34 mouse cellular contexts compared by ENCODE assay signal in genomic region chr4:88912187-88912586, GRCm38 (mm10). TPM values are rescaled to one million over a fixed set of nuclear protein-coding genes. Genes with fewer than 3 reads are reported as not detected.
A peak's percentile ranks its signal among the peaks of the same experiment; 100 is the strongest.
DNase-seq lines count a peak whose midpoint lies in the region; ATAC-seq and TF ChIP-seq lines count a peak whose summit lies in the region.
"Had no signal": no experiment of that assay in that cellular context is flagged by ENCODE, and none has a peak within 500 bp of the region (broad histone marks: within the 10 kb centered on the region; RNA-seq: fewer than 3 reads in every experiment).

No protein-coding gene starts in this region.

- H3K4me2 ChIP-seq in liver, embryonic 12.5 days: no peak overlapping the region
- peak overlapping the region; percentile 37 for H3K4me2 ChIP-seq in intestine, postnatal 0 days (replicated peaks; ENCODE audit: low read depth)
- H3K4me2 ChIP-seq in liver, embryonic 15.5 days: peak overlapping the region; percentile 13; the same call in 1 of the 2 replicates
- H3K4me2 ChIP-seq: heart, embryonic 12.5 days; heart, embryonic 15.5 days; hindbrain, embryonic 14.5 days had no signal

- no peak for TF ChIP-seq CTCF in liver, adult 2 months (IDR thresholded peaks at IDR 0.05; ENCODE audit: low read depth, low read length)
- no peak for TF ChIP-seq CTCF in intestine, postnatal 0 days (IDR thresholded peaks at IDR 0.05; ENCODE audit: low read depth)

- intact Hi-C loops in heart, postnatal 14 days (cut with DNase I): no loop called here

- H3K36me3 ChIP-seq in liver, adult 2 months (ENCODE audit: control insufficient read depth, insufficient read depth, low read length): no peaks in the 10 kb centered on the region
- no peaks in the 10 kb centered on the region for H3K36me3 ChIP-seq in liver, embryonic 12.5 days
- H3K36me3 ChIP-seq in intestine, postnatal 0 days (ENCODE audit: control insufficient read depth, insufficient read depth): no peaks in the 10 kb centered on the region
- H3K36me3 ChIP-seq in liver, embryonic 15.5 days (replicated peaks): no peaks in the 10 kb centered on the region
- H3K36me3 ChIP-seq: heart, embryonic 12.5 days; heart, embryonic 15.5 days had no signal

- peaks cover 9% of the 10 kb centered on the region for H3K4me1 ChIP-seq in liver, adult 2 months (ENCODE audit: control insufficient read depth, insufficient read depth, low read length)
- peaks cover 27% of the 10 kb centered on the region for H3K4me1 ChIP-seq in liver, embryonic 12.5 days
- H3K4me1 ChIP-seq in intestine, postnatal 0 days (replicated peaks; ENCODE audit: control insufficient read depth, insufficient read depth, low read length): peaks cover 7% of the 10 kb centered on the region; the same call in 1 of the 2 replicates
- H3K4me1 ChIP-seq in liver, embryonic 15.5 days (replicated peaks): peaks cover 28% of the 10 kb centered on the region
- H3K4me1 ChIP-seq: heart, embryonic 12.5 days; heart, embryonic 15.5 days had no signal

- H3K79me2 ChIP-seq in liver, adult 2 months (ENCODE audit: control insufficient read depth, insufficient read depth, low read length): no peaks in the 10 kb centered on the region; the same call in 1 of the 2 replicates

- H3K27ac ChIP-seq in liver, adult 2 months (replicated peaks; ENCODE audit: insufficient read depth, low read depth, low read length): no peak overlapping the region
- no peak overlapping the region for H3K27ac ChIP-seq in liver, embryonic 12.5 days
- peak overlapping the region; percentile 11; the same call in 1 of the 2 replicates for H3K27ac ChIP-seq in intestine, postnatal 0 days (ENCODE audit: low read depth, low read length)
- H3K27ac ChIP-seq in liver, embryonic 15.5 days (replicated peaks): no peak overlapping the region
- H3K27ac ChIP-seq: gastrocnemius, adult 2 months; heart, embryonic 15.5 days; hindbrain, embryonic 14.5 days; hindbrain, postnatal 0 days had no signal

- DNase-seq in liver, adult 2 months (ENCODE audit: extremely low read depth, low read depth, low spot score): peak; percentile 51
- DNase-seq in yolk sac, embryonic 10.5 days (ENCODE audit: low spot score): peak; percentile 36
- DNase-seq in heart, postnatal 14 days: no peak
- DNase-seq in layer of hippocampus, adult 9-10 months (ENCODE audit: low spot score): no peak
- DNase-seq: adrenal gland, adult 2 months; adrenal gland, postnatal 14 days; B cell, adult 2 months; cerebellum, adult 11-12 months; cerebellum, adult 9-10 months; cerebellum, postnatal 14 days; forebrain, postnatal 0 days; gastrocnemius, adult 2 months; gastrocnemius, postnatal 14 days; heart, adult 11 months; heart, postnatal 10 days; heart, postnatal 4 days had no signal

- 51% methylated on average over 9 of the region's 9 CpGs for WGBS in liver, adult 2 months
- WGBS in liver, embryonic 12.5 days (ENCODE audit: insufficient replicate concordance): 55% methylated on average over 9 of the region's 9 CpGs
- 25% methylated on average over 9 of the region's 9 CpGs for WGBS in intestine, postnatal 0 days
- 49% methylated on average over 9 of the region's 9 CpGs for whole genome bisulfite sequencing in liver, embryonic 15.5 days (ENCODE audit: insufficient replicate concordance)

- H3K9ac ChIP-seq in liver, adult 2 months (ENCODE audit: low read depth, low read length): no peak overlapping the region
- no peak overlapping the region for H3K9ac ChIP-seq in liver, embryonic 12.5 days
- no peak overlapping the region for H3K9ac ChIP-seq in intestine, postnatal 0 days (ENCODE audit: low read depth, low read length)
- H3K9ac ChIP-seq in liver, embryonic 15.5 days: no peak overlapping the region
- H3K9ac ChIP-seq: forebrain, postnatal 0 days; heart, embryonic 12.5 days; heart, embryonic 15.5 days; hindbrain, embryonic 14.5 days had no signal

- no peaks in the 10 kb centered on the region for H3K27me3 ChIP-seq in liver, adult 2 months (ENCODE audit: control insufficient read depth, insufficient read depth, low read length)
- H3K27me3 ChIP-seq in liver, embryonic 12.5 days (replicated peaks): no peaks in the 10 kb centered on the region
- no peaks in the 10 kb centered on the region for H3K27me3 ChIP-seq in intestine, postnatal 0 days (replicated peaks; ENCODE audit: control insufficient read depth, insufficient read depth, low read length)
- H3K27me3 ChIP-seq in liver, embryonic 15.5 days: no peaks in the 10 kb centered on the region
- H3K27me3 ChIP-seq: heart, embryonic 12.5 days; heart, embryonic 15.5 days had no signal

- no peak for TF ChIP-seq POLR2A in liver, adult 2 months (IDR thresholded peaks at IDR 0.05; ENCODE audit: extremely low read depth, insufficient read depth, low read length)

- no peak for ATAC-seq in liver, embryonic 12.5 days
- peak; percentile 66 for ATAC-seq in intestine, postnatal 0 days
- ATAC-seq in liver, embryonic 15.5 days (ENCODE audit: insufficient read depth): peak; percentile 37
- no peak for ATAC-seq in erythroid progenitor cell, adult 5-6 weeks (replicated peaks; ENCODE audit: low FRiP score, poor library complexity, severe bottlenecking)
- ATAC-seq: forebrain, embryonic 14.5 days; forebrain, postnatal 0 days; hindbrain, postnatal 0 days had no signal

- no peaks in the 10 kb centered on the region for H3K9me3 ChIP-seq in liver, embryonic 12.5 days (replicated peaks)
- no peaks in the 10 kb centered on the region for H3K9me3 ChIP-seq in intestine, postnatal 0 days (ENCODE audit: control insufficient read depth)
- H3K9me3 ChIP-seq in liver, embryonic 15.5 days (replicated peaks): no peaks in the 10 kb centered on the region
- H3K9me3 ChIP-seq: heart, embryonic 12.5 days; heart, embryonic 15.5 days had no signal

- H3K4me3 ChIP-seq in liver, adult 2 months (ENCODE audit: insufficient read depth, low read depth, low read length): no peak overlapping the region
- H3K4me3 ChIP-seq in liver, embryonic 12.5 days: no peak overlapping the region
- H3K4me3 ChIP-seq in intestine, postnatal 0 days (ENCODE audit: low read depth, low read length): no peak overlapping the region
- H3K4me3 ChIP-seq in liver, embryonic 15.5 days (replicated peaks): no peak overlapping the region
- H3K4me3 ChIP-seq: gastrocnemius, adult 2 months; heart, embryonic 12.5 days; heart, embryonic 15.5 days had no signal

RNA-seq across cellular contexts. Expression of gene Ifne, which starts 32.2 kb away (rescaled TPM):
- total RNA-seq in liver, adult 2 months (2014; rRNA removed): not detected in 2 replicates
- polyA plus RNA-seq in liver, adult 2 months (2012; rRNA removed): not detected in 2 replicates
- not detected in 2 replicates for polyA plus RNA-seq in liver, embryonic 12.5 days (2016; fragmentation: Nextera tagmentation; extraction: Ambion mirVana)
- not detected in 2 replicates for polyA plus RNA-seq in intestine, postnatal 0 days (2015; fragmentation: Nextera tagmentation; extraction: Ambion mirVana)
- not detected in 2 replicates for polyA plus RNA-seq in liver, embryonic 15.5 days (2015; fragmentation: Nextera tagmentation; extraction: Ambion mirVana)
- total RNA-seq in heart, postnatal 14 days (2021): not detected
- not detected in 2 replicates for total RNA-seq in erythroid progenitor cell, adult 5-6 weeks (2015; ENCODE audit: low replicate concordance)
- total RNA-seq in erythroid progenitor cell, adult 5-6 weeks (2017; ENCODE audit: low replicate concordance): not detected in 2 replicates
- total RNA-seq: adrenal gland, adult 2 months; adrenal gland, postnatal 14 days; forebrain, postnatal 0 days; gastrocnemius, adult 2 months; gastrocnemius, postnatal 14 days; gastrocnemius, postnatal 4 days; heart, adult 8-10 months; heart, postnatal 10 days; heart, postnatal 4 days; hindbrain, postnatal 0 days; MEL had no signal
- polyA plus RNA-seq: adrenal gland, adult 2 months; brain, embryonic 14.5 days; embryonic facial prominence, embryonic 11.5 days; embryonic facial prominence, embryonic 14.5 days; forebrain, embryonic 11.5 days; forebrain, embryonic 14.5 days; forebrain, postnatal 0 days; frontal cortex, adult 2 months; heart, embryonic 12.5 days; heart, embryonic 15.5 days; hindbrain, embryonic 11.5 days; hindbrain, embryonic 14.5 days; hindbrain, postnatal 0 days had no signal

Comparison
In these comparisons a context has a peak if more than half of its experiments do, and no peak if none do; other contexts are left out.
1. ATAC-seq: peak in intestine, postnatal 0 days (single experiment) and liver, embryonic 15.5 days (single experiment); none in liver, embryonic 12.5 days (single experiment) and erythroid progenitor cell, adult 5-6 weeks (single experiment).
2. DNase-seq: peak in liver, adult 2 months (single experiment) and yolk sac, embryonic 10.5 days (single experiment); none in heart, postnatal 14 days (0 of 2) and layer of hippocampus, adult 9-10 months (single experiment).